Mouse (Mus musculus): Measurements from ENCODE around the gene 2210418O10Rik. TPM values are rescaled to one million over a fixed set of nuclear protein-coding genes. Genes with fewer than 3 reads are reported as not detected.
"Not testable (repeated sequence)": the region's sequence is repeated elsewhere in the genome, so short reads cannot be mapped to it uniquely, and the experiment has no call there.

Gene 2210418O10Rik
- 2.7 and 12.3 TPM in 2 replicates for total RNA-seq (2012; rRNA removed)
- total RNA-seq (2014; rRNA removed), result 7.0 and 36.7 TPM in 2 replicates
- polyA plus RNA-seq (2012; ENCODE audit: insufficient read length, low read depth), result 0.16 and 8.2 TPM in 2 replicates

GRCm38 (mm10) chr2:176226269-176226668 lies at the start of gene 2210418O10Rik:
Gene 2210418O10Rik, plus strand, starts transcription at chr2:176226569.
- H3K9ac ChIP-seq (ENCODE audit: insufficient read depth, low read depth); H3K27ac ChIP-seq (ENCODE audit: insufficient read depth, low read depth); H3K4me2 ChIP-seq (ENCODE audit: insufficient read depth, low read depth, poor library complexity, severe bottlenecking); H3K4me1 ChIP-seq (ENCODE audit: control insufficient read depth in 1 of 2, insufficient read depth in 2 of 2); in situ Hi-C loops (cut with MboI; ENCODE audit: low pct_ligation_motif_present, low pct_unique_long_range_greater_than_20kb, low sequenced_read_pairs); H3K4me3 ChIP-seq (replicated peaks in 1 of 3; ENCODE audit: low read depth in 2 of 3, low read length in 2 of 3, poor library complexity in 1 of 3); dilution Hi-C loops (cut with MboI; ENCODE audit: extremely low pct_ligation_motif_present, extremely low pct_unique_long_range_greater_than_20kb, low sequenced_read_pairs); DNase-seq (ENCODE audit: extremely low read depth); H3K27me3 ChIP-seq (replicated peaks); H3K79me2 ChIP-seq (replicated peaks; ENCODE audit: control insufficient read depth, extremely low read depth, insufficient read depth, poor library complexity, severe bottlenecking); H3K36me3 ChIP-seq (replicated peaks in 1 of 2; ENCODE audit: control insufficient read depth in 1 of 2, insufficient read depth in 1 of 2, low read length in 1 of 2); H3K9me3 ChIP-seq (replicated peaks; ENCODE audit: low read length): not testable (repeated sequence)

- H3K4me3 ChIP-seq (replicated peaks in 1 of 3; ENCODE audit: low read depth in 2 of 3, low read length in 2 of 3, poor library complexity in 1 of 3); H3K9ac ChIP-seq (ENCODE audit: insufficient read depth, low read depth); H3K4me1 ChIP-seq (ENCODE audit: control insufficient read depth in 1 of 2, insufficient read depth in 2 of 2); H3K27ac ChIP-seq (ENCODE audit: insufficient read depth, low read depth); in situ Hi-C loops (cut with MboI; ENCODE audit: low pct_ligation_motif_present, low pct_unique_long_range_greater_than_20kb, low sequenced_read_pairs); dilution Hi-C loops (cut with MboI; ENCODE audit: extremely low pct_ligation_motif_present, extremely low pct_unique_long_range_greater_than_20kb, low sequenced_read_pairs); DNase-seq (ENCODE audit: extremely low read depth); H3K27me3 ChIP-seq (replicated peaks); H3K4me2 ChIP-seq (ENCODE audit: insufficient read depth, low read depth, poor library complexity, severe bottlenecking); H3K36me3 ChIP-seq (replicated peaks in 1 of 2; ENCODE audit: control insufficient read depth in 1 of 2, insufficient read depth in 1 of 2, low read length in 1 of 2); H3K79me2 ChIP-seq (replicated peaks; ENCODE audit: control insufficient read depth, extremely low read depth, insufficient read depth, poor library complexity, severe bottlenecking); H3K9me3 ChIP-seq (replicated peaks; ENCODE audit: low read length): not testable (repeated sequence)
These were observed 22.1 kb downstream of the 2210418O10Rik start for GRCm38 (mm10) chr2:176248519-176248918.

Other genes with a start within 250 kb of the 2210418O10Rik start
- not detected in 2 replicates for gene Gm2004, start 76.7 kb upstream of the 2210418O10Rik start, total RNA-seq (2012; rRNA removed)
- 23.7 TPM in 1 of 2 replicates, not detected in the other for gene Gm2004, start 76.7 kb upstream of the 2210418O10Rik start, total RNA-seq (2014; rRNA removed)
- gene Gm2004, start 76.7 kb upstream of the 2210418O10Rik start, polyA plus RNA-seq (2012; ENCODE audit: insufficient read length, low read depth), result 2.6 and 5.0 TPM in 2 replicates
- not detected in 2 replicates for gene Gm11009, start 92.9 kb downstream of the 2210418O10Rik start, total RNA-seq (2012; rRNA removed)
- not detected in 2 replicates for gene Gm11009, start 92.9 kb downstream of the 2210418O10Rik start, total RNA-seq (2014; rRNA removed)
- not detected in 2 replicates for gene Gm11009, start 92.9 kb downstream of the 2210418O10Rik start, polyA plus RNA-seq (2012; ENCODE audit: insufficient read length, low read depth)
- gene Gm14435, start 197.0 kb downstream of the 2210418O10Rik start, total RNA-seq (2012; rRNA removed), result 1.9 and 2.7 TPM in 2 replicates
- gene Gm14435, start 197.0 kb downstream of the 2210418O10Rik start, total RNA-seq (2014; rRNA removed), result 10.2 and 16.1 TPM in 2 replicates
- 6.7 and 9.9 TPM in 2 replicates for gene Gm14435, start 197.0 kb downstream of the 2210418O10Rik start, polyA plus RNA-seq (2012; ENCODE audit: insufficient read length, low read depth)

Measured in CH12.LX (cell line).